Comparison of ENCODE assay signal across 7 mouse cellular contexts in genomic region chr9:71168511-71168910, GRCm38 (mm10). TPM values are rescaled to one million over a fixed set of nuclear protein-coding genes. Genes with fewer than 3 reads are reported as not detected.
DNase-seq lines count a peak whose midpoint lies in the region; ATAC-seq lines count a peak whose summit lies in the region.

Gene Aqp9, minus strand, starts transcription at chr9:71168682.

- no peaks in the 10 kb centered on the region for H3K36me3 ChIP-seq in embryonic facial prominence, embryonic 14.5 days (ENCODE audit: control insufficient read depth, insufficient read depth, low read length)
- H3K36me3 ChIP-seq in forebrain, embryonic 16.5 days (ENCODE audit: control insufficient read depth, insufficient read depth) = no peaks in the 10 kb centered on the region
- H3K36me3 ChIP-seq in midbrain, embryonic 12.5 days = no peaks in the 10 kb centered on the region

- H3K9ac ChIP-seq in embryonic facial prominence, embryonic 14.5 days (ENCODE audit: low read depth, low read length) = peak within 1 kb of the TSS; percentile 23; the same call in 1 of the 2 replicates
- H3K9ac ChIP-seq in forebrain, embryonic 16.5 days (replicated peaks; ENCODE audit: low read depth, low read length) = no peak within 1 kb of the TSS
- no peak within 1 kb of the TSS for H3K9ac ChIP-seq in midbrain, embryonic 12.5 days (replicated peaks)

- H3K4me3 ChIP-seq in embryonic facial prominence, embryonic 14.5 days (ENCODE audit: low read depth, low read length) = no peak within 1 kb of the TSS
- no peak within 1 kb of the TSS for H3K4me3 ChIP-seq in forebrain, embryonic 16.5 days (replicated peaks; ENCODE audit: low read length)
- H3K4me3 ChIP-seq in midbrain, embryonic 12.5 days = no peak within 1 kb of the TSS

- H3K9me3 ChIP-seq in embryonic facial prominence, embryonic 14.5 days (ENCODE audit: control insufficient read depth, low read length) = no peaks in the 10 kb centered on the region
- H3K9me3 ChIP-seq in forebrain, embryonic 16.5 days (ENCODE audit: control insufficient read depth, low read length) = no peaks in the 10 kb centered on the region
- no peaks in the 10 kb centered on the region for H3K9me3 ChIP-seq in midbrain, embryonic 12.5 days

- H3K4me1 ChIP-seq in embryonic facial prominence, embryonic 14.5 days (ENCODE audit: control insufficient read depth, insufficient read depth, low read length) = peaks cover 12% of the 10 kb centered on the region; the same call in 1 of the 2 replicates
- peaks cover 12% of the 10 kb centered on the region for H3K4me1 ChIP-seq in forebrain, embryonic 16.5 days (replicated peaks; ENCODE audit: control insufficient read depth, insufficient read depth, low read length)
- peaks cover 13% of the 10 kb centered on the region for H3K4me1 ChIP-seq in midbrain, embryonic 12.5 days

- H3K4me2 ChIP-seq in embryonic facial prominence, embryonic 14.5 days (ENCODE audit: low read depth, low read length) = no peak within 1 kb of the TSS
- peak within 1 kb of the TSS; percentile 15; the same call in 1 of the 2 replicates for H3K4me2 ChIP-seq in forebrain, embryonic 16.5 days (ENCODE audit: low read length)
- H3K4me2 ChIP-seq in midbrain, embryonic 12.5 days (replicated peaks) = no peak within 1 kb of the TSS

- H3K27ac ChIP-seq in embryonic facial prominence, embryonic 14.5 days (replicated peaks; ENCODE audit: low read depth, low read length) = peak within 1 kb of the TSS; percentile 61; the same call in 1 of the 2 replicates
- H3K27ac ChIP-seq in forebrain, embryonic 16.5 days (ENCODE audit: low read length) = no peak within 1 kb of the TSS; the same call in 1 of the 2 replicates
- 0 out of 2 replicates have a peak within 1 kb of the TSS, but pooled peaks have one; percentile 15 for H3K27ac ChIP-seq in midbrain, embryonic 12.5 days (replicated peaks)

- DNase-seq in kidney, postnatal 4 days = peak; percentile 17 to 23
- DNase-seq in kidney, adult 8-10 months = no peak
- no peak for DNase-seq in embryonic facial prominence, embryonic 14.5 days (ENCODE audit: low spot score)
- DNase-seq in cerebellum, adult 8-10 months = no peak
- no peak for DNase-seq in ovary, postnatal 10 days (ENCODE audit: low spot score)

- no peaks in the 10 kb centered on the region for H3K27me3 ChIP-seq in embryonic facial prominence, embryonic 14.5 days (replicated peaks; ENCODE audit: control insufficient read depth, insufficient read depth, low read length)
- H3K27me3 ChIP-seq in forebrain, embryonic 16.5 days (replicated peaks; ENCODE audit: control insufficient read depth, insufficient read depth, low read length) = no peaks in the 10 kb centered on the region
- H3K27me3 ChIP-seq in midbrain, embryonic 12.5 days = peaks cover 5% of the 10 kb centered on the region; the same call in 1 of the 2 replicates

- WGBS in embryonic facial prominence, embryonic 14.5 days = 42% methylated on average over 12 of the region's 12 CpGs
- 33% methylated on average over 12 of the region's 12 CpGs for WGBS in forebrain, embryonic 16.5 days
- WGBS in midbrain, embryonic 12.5 days = 49% methylated on average over 12 of the region's 12 CpGs

- no peak for ATAC-seq in embryonic facial prominence, embryonic 14.5 days (ENCODE audit: low read depth)
- no peak for ATAC-seq in forebrain, embryonic 16.5 days
- ATAC-seq in midbrain, embryonic 12.5 days (ENCODE audit: low FRiP score, low read depth) = no peak

RNA-seq across cellular contexts. Expression of gene Aqp9, which starts in this region (rescaled TPM):
- 0.43 and 0.68 TPM in 2 replicates for polyA plus RNA-seq in embryonic facial prominence, embryonic 14.5 days (2014; fragmentation: Nextera tagmentation; extraction: Ambion mirVana)
- polyA plus RNA-seq in forebrain, embryonic 16.5 days (2015; fragmentation: Nextera tagmentation; extraction: Ambion mirVana) = 0.67 and 1.2 TPM in 2 replicates
- 0.28 TPM in 1 of 2 replicates, not detected in the other for polyA plus RNA-seq in midbrain, embryonic 12.5 days (2016; fragmentation: Nextera tagmentation; extraction: Ambion mirVana)

Comparison
In these comparisons a context has a peak if more than half of its experiments do, and no peak if none do; other contexts are left out.
1. DNase-seq: peak in kidney, postnatal 4 days (2 of 2); none in kidney, adult 8-10 months (0 of 2), embryonic facial prominence, embryonic 14.5 days (single experiment), cerebellum, adult 8-10 months (single experiment) and ovary, postnatal 10 days (single experiment).